Mouse (Mus musculus): ENCODE data around the gene Arglu1.

Gene Arglu1

DNA sequence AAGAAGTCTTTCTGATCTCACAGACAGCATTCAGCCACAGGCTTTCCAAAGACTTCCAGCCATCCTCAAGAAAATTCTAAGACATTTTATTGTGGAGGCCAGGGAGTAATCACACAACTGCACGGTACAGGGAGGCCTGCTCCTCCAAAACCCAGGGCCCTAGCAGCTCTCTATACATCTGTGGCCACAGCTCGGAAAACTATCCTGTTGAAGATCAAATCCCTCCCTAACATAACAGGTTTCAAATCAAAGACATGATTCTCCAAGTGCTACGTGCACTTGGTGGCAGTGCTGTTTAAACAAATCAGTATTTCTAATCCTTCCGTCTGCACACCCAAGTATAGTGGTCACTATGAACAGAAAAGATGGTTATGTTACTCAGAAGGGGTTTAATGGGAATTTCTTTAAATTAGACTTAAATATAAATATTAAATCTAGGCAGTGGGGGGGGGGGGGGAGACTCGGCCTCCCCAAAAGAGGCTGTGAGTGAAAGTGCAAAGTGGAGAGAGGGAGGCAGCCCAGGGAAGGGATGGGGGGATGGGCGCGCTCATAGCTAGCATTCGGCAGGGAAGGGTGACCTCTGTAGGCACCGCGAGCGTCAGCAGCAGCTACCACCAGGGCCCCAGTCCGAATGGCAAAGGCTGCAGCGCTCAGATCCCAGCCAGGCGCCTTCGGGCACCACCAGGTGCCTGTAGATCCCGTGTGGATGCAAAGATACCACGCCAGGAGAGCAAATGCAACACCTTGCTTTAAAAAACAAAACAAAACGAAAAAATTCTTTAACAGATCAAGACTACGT is 31.7 kb downstream of the Arglu1 start:
- peak; percentile 69 for DNase-seq (ENCODE audit: low spot score)

DNA sequence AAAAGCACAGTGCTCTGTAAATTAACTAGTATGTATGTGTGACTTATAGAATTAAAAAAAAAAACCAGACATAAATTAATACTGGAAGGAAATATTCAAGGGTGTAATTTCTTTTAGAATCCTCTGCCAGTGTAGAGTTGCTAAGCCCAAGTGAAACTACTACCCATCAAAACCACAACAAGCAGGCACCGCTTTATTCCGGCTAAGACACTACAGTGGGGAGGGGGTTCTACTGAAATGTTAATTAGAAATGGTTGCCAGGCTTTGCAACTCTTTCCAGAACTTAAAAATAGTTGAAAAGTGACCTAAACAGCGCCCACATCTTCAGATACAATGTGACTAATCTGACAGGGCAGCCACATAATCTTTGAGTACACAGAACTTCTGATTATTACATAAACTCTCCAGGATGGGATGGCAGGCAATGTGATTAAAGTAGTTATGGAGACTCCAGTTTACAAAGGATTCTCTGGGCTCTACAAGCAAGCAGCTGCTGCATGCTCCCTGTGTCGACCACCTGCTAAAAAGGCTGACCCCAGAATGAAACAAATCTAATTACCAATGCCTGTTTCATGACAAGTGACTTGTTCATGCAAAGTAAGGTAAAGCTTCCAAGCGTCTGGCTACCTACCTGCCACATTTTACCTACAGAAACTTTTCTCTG is 32.5 kb downstream of the Arglu1 start:
- no peak for DNase-seq (ENCODE audit: low spot score)

DNA sequence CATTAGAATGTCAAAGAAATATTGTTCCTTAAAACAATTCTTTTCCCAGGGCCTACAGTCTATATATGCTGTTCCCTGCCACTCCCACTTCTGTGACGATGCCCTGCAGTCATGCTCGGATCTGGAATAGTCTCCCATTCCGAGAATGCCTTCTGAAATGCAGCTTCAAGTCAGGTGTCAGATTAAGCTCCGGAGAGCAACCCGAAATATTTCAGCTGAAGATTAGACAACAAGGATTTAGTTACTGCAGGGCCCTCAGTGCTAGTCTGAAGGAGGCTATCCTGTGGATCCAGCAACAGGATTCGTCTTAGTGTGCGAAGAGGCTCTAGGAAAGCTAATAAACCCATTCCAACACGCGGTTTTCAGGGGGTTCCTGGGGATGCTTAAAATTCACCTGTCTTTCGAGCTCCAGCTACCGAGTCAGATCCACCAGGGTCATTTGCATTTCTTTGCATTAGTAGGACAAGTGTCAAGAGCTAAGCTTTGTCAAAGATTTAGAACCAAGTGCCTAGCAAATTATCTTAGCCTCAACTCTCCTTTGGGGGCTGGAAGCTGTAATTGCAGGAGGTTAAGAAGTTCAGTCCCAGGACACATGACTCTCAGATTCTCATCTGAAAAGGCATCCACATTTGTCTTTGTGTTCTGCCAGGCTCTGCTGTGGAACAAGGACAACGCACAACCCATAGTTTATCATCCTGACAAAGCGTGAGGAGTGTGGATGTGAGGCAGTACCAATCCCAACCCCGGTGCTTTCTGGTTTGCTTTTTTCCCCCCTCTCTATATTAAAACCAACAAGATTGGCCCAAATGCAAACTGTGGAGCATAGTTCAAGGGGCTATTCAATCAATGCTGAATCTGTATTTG is 33.5 kb downstream of the Arglu1 start:
- no peak for DNase-seq (ENCODE audit: low spot score)

DNA sequence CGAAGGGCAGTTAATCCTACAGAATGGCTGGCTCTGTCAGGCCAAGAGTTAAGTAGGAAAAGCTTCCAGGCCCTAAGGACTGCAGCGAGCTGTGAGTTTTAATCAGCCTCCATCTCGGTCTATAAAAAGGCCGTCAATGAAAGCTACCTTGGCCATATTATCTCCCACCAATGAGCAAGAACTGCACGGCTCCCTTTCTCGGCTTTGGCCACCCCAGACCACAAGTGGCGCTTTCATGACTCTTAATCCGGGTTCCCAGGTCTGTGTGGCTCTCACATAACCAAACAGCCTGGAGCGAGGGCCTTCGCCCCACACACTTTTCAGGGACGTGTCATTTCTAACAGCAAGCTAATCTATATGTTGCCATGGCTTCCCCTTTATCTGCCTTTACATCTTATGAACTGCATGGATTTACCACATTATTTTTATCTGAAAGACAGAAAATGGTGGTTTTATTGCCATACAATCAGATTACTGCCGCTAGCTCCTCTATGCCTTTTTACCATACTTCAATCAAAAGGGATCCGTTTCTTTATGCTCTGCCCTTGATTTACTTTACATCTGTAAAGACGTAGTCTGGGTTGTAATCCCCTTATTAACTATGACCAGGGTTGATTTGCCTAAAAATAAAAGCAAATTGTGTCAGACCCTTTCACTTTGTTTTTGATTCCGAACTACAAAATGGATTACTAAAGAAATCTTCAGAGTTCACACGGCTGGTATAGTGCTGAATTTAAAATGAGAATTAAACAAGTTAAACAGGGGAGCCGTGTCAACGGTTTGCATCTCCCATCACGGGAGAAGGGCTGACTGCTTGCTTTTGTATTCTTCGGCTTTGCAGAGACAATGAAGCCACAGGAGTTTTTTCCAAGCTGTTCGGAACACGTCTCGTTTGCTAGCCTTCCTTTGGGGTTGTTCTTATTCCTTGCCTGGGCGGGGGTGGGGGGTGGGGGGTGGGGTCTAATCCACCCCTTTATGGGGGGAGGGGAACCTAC is 34.7 kb downstream of the Arglu1 start:
- no peak for DNase-seq (ENCODE audit: low spot score)

DNA sequence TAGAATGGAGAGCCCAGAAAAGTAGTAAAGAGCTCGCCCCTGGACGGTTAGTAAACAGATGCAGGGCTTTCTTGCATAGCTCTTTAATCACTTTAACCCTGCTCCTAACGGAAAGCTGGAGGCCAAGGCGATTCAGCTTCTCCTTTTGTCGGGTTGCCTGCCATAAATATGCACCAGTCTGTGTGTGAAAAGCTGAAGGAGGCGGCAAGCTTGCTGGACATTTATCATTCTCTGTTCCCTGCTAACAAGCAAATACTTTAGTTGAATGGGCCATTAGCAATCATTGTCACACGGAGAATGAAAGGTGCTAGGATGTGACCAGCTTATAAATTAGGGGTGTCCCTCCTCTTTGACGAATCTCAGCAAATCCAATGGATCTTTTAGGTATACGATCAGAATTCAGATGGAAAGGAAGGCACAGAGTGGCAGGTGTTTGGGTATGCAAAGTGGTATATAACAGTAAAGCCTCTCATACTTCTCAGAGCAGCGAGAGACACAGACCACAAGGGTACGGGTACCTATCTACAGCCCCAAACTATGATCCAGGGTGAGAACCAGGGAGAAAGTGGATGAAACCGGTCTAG is 36.3 kb downstream of the Arglu1 start:
- DNase-seq (ENCODE audit: low spot score) = no peak

DNA sequence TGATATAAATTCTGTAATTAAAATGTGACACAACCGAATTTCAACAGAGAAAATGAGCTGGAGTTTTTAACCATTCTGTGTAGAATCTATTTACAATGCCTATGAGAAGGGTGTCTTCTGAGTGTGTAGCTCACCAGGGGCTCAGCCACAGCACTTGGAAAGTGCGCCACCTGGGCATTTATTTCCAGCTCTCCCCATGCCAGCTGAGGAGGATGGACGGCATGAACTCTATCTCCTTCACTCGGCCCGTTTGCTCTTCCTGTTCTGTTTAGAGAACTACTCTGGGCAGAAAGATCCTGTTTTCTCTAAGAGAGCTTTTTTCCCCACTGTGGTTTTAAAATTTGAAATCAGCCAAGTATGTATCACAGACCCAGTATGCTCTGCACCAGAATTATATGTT is 37.0 kb downstream of the Arglu1 start:
- no peak for DNase-seq (ENCODE audit: low spot score)

DNA sequence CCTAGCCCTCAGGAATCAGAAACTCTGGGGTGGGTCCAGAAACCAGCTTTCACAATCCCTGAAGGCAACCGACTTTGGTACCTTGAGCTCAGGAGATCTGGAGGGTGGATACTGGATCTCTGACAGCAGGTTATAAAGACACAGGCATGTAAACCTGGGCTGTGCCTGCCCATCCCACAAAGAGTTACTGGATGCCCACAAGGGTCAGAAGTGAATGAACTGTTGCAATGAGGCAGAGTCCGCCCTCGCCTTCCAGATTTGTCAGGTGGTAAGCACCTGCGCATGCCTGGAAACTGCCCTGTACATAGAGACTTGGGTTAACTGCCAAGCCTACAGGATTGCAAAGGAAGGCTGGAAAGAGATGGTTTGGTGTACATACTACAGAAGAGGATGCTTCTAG is 37.9 kb downstream of the Arglu1 start:
- DNase-seq (ENCODE audit: low spot score) = no peak

DNA sequence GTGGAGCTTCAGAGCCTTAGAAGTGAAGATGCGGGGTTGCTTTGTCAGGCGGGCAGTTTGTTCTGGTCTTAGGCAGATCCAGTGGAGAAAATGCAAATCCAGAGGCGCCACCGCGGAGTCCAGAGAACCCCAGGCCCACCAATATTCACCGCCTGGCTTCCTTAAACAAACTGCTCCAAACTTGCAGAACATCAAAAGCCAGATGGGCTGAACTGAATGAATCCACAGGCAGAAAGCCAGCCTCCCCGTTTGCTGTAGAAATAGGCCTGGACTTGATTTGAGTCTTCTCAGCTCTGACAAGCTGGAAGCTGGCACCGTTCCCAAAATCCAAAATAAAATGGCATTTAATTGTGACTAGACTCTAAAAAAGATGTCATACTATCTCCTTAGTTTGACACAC is 40.4 kb downstream of the Arglu1 start:
- no peak for DNase-seq (ENCODE audit: low spot score)

DNA sequence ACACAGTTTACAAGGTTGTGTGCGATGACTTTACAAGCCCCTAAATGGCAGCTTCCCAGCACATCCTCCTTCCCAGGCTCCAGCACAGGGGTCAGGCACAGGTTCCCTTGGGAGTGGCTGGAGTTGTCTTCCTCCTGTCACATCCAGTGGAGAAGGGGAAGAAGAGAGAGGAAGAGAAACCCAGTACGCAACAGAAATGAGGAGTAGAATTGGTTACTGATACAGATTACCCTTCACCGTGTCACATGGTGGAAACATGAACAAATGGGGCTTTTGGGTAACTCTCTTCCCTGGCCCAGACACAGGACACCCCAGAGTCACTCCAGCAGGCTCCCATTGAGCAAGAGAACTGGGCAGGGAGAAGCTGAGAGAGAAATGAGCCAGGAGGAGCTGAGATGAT is 40.8 kb downstream of the Arglu1 start:
- no peak for DNase-seq (ENCODE audit: low spot score)

DNA sequence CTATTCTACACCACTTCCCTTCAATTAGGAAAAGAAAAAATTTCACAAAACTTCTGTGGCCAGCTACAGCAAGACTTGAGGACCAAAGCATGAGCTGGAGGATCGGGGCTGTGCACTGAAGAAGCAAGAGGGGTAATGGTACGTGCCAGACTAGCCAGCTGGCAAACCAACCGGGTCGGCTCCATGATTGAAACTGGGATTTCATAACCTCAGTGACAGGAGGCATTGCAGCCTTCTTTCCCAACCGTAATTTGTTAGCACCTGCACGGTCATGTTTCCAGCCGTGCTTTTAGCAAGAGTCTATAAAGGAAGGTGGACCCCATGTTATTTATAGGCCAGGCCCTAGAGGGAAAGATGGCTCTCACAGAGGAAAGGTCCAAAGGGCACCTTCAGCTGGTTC is 41.6 kb downstream of the Arglu1 start:
- no peak for DNase-seq (ENCODE audit: low spot score)

DNA sequence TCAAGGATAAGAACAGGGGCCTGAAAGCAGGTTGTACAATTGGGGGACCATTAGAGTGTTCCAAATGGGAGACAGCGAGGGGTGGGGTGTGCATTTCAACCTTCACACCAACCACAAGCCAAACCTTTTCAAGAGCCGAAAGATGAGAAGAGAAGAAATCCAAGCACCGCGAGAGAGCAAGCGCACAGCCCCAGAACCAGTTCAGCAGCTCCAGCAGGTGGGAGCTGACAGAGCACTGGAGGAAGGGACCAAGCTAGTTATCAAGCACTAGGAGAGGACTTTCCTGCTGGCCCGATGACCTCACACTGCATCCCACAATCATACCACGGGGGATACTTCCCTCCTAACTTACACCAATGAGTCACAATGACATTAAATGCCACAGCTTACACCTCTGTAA is 42.5 kb downstream of the Arglu1 start:
- DNase-seq (ENCODE audit: low spot score) = no peak

DNA sequence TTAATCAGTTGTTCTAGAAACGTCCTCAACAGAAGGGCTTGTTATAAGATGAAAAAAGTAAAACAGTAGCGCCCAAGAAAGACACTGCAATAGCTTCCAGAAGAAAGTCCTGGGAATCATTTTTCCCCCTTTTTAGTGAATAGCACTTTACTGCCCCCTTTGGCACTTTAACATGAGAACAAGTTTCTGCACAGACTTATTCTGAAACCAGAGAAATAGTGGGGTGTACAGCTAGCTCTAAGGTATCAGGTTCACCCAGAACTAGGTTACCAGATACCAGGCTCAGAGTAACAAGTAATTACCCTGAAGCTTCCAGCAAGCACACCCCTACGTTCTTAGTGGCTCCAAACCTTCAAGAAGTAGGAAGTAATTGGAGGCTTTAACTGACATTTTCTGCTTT is 43.0 kb downstream of the Arglu1 start:
- no peak for DNase-seq (ENCODE audit: low spot score)

DNA sequence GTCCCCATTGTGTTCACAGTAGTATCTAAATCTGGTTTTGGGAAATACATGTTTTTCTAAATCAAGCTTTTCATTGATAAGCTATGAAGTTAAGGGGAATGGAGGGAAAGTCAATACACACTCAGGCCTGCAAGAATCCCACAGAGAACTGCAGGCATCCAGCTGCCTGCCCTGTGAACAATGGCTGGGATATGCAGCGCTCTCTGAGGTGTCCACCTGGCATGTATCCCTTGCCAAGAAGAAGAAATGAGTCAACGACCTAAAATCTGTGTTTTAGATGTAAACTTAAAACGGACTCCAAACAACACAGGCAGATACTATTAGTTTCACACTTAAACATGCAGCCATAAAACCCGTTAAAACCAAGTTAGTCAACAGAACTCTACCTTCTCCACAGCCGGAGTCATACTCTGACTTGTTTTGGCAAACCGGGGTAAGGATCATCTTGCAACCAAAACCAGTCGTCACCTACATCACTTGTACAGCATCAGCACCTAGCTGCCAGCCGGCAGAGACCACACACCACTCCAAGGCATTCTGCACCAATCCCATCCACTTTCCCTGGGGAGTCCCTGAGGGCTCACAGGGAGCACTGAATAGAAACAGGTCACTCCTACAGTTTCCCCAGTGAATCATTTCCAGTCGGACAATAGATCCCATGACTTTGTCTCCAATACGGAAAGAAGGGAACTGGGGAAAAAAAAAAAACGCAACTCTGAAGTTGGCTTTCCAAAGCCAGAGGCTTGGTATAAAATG is 46.0 kb downstream of the Arglu1 start:
- no peak for DNase-seq (ENCODE audit: low spot score)

DNA sequence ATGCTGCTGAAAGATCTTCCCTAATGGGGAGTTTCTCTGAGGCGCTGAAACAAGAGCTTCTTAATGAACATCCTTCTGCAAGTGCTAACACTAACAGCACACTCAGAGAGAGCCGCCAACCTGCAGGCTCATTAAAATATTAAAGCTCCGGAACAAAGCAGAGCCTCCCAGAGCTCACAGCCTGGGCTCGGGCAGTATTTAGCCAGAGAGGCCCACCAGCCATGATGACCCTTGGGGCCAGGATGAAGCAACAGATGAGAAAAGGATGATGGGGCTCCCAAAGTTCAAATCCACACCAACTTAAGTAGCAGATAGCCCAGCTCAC is 50.1 kb downstream of the Arglu1 start:
- no peak for DNase-seq (ENCODE audit: low spot score)

DNA sequence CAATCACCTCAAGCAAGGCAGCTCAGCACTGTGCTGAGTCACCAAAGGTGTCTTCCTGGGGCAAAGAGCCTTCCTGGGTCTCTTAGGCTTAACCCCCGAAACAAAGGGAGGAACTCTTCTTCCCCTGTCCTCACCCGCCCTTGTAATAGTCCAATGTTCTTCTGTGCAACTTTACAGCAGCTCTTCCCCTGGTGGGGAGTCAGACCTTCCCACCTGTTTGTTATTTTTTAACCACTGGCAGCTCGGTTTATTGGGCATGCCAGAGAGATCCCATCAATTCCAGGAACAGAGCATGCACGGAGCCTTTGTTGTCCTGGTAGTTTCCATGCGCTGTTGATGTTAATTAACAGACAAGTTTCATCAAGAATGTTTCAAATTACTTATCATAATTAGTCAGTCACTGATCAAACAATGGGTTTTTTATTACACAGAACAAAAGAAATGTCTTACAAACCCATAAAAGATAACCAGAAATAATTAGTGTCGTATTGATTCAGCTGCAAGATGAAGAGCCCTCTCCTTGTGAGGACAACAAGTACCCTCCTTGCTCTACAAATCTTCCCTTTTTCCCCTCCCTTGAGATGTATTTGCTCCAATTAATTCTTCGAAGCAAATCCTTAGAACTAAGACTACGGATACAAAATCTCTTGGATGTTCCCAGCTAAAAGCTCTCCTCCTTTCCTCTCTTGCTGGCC is 50.6 kb downstream of the Arglu1 start:
- DNase-seq (ENCODE audit: low spot score) = no peak

DNA sequence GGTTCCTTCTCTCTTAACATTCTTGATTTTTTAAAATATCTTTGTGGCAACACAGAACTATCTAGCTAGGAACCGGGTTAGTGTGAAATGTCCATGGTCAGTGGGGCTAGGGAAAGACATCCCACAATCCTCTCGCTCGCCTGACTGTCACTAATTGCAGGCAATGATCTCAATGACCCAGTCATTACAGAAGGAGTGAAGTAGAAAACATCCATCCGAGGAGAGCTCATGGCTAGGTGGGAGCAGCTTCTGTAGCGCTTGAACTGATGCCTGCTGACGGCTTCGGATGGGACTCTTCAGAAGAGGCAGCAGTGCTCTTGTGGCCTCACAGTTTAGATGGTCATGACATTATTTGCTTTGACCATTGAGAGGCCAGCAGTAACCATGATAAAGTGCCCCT is 58.9 kb downstream of the Arglu1 start:
- DNase-seq (ENCODE audit: low spot score) = no peak

DNA sequence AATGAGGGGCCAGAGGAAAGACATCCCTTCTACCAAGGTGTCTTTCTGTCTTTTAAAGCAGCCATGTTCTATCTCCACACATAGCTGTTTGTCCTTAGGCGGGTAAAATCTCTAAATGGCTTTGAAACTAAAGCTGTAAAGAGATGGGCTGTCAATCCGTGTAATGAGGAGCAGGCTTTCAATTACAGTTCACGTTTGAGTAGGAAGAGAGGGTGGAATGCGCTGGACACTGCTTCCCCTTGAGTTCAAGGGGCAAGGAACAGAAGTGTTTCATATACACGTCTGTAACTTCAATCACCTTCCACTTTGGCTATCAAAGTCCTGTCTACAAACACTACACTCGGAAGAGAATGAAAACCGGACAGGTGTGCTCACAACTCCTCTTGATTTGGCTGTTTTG is 66.3 kb downstream of the Arglu1 start:
- DNase-seq (ENCODE audit: low spot score) = no peak

DNA sequence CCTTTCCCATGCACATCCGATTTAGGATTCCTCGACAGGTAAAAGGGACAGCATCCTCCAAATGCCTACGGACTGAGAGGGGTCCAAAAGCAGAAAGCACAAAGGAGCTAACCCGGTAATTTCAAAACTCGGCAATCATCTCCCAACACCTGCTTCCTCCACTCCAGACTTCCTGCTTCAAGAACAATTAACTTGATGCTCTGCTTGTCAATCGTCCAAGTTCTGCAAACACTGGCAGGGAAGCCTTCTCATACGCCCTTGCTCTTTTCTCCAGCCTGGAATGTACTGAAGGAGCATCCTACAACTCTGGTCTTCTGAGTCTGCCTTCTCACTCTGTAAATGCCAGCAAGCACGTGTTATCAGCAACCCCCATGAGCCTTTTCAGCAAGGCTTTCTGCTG is 66.8 kb downstream of the Arglu1 start:
- no peak for DNase-seq (ENCODE audit: low spot score)

DNA sequence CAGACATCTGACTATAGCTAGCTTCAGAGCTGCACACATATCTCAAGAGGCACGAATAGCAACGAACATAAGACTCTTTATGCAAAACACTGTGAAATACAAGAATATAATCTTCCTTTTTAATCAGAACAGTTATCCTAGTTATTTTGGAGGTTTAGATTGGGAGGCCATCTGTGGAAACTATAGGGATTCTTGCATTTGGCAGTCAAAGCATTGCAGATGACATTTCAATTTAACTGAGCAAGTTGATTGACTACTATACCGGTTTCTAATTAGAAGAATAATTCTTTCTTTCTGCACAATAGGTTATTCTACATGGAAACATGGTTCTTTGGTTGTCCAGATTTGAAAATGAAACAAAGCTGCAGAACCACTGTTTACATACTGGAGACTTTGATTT is 67.8 kb downstream of the Arglu1 start:
- no peak for DNase-seq (ENCODE audit: low spot score)

DNA sequence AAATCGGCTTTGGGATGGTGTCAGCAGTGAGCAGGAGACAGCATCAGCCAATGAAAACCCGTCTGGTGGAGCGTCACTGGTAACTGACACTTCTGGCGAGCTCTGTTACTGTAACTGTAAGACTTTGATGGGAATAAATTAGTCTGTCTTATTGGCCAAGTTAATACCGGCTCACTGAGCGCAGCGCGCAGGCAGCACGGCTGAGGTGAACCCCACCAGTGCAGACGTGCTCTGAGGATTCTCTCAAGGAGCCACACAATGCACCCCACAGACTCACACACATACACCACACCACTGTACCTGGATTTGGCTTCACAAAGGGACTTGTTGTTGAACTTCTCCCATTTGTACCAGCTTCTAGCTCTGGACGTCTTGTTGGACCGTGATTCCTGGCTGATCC is 68.3 kb downstream of the Arglu1 start:
- no peak for DNase-seq (ENCODE audit: low spot score)
